Mouse (Mus musculus): ENCODE data around the gene Gm45808.

DNA sequence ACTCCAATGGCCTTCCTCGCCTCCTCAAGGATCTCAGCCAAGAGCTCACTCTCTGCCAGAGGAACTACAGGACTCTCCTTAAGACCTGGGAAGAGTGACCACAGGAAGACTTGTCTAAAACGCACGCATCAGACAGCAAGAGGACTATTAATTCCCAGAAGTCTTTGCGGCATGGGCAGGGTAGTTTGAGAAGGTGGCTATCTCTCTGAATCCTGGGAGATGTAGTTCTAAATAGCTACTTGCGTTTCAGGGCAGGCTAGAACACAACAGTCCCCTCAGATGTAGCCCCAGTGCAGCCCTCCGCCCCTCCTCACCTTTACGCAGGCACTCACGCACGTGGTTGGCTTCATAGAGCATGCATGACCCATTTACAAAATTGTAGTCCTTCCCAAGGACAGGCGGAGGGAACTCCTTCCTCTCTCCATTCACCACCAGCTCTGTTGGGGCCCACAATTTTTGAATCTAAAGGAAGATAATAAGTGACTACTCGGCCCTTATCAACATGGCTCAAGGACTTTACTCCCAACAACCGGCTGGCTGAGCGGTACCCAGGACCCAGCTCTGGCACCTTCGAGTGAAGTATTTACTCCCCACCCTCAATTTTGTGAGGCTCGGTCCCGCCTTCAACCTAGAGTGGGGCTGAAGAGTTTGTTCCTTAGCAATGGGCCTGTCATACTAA, 11.2 kb downstream of the Gm45808 start:
- TF ChIP-seq CTCF (IDR thresholded peaks at IDR 0.05; ENCODE audit: extremely low read depth, insufficient read length, insufficient replicate concordance, low read depth, low read length) = no peak
- TF ChIP-seq POLR2A (IDR thresholded peaks at IDR 0.05; ENCODE audit: low read depth, low read length) = no peak
